Mouse (Mus musculus) neural tube, embryonic 10.5 days (tissue): ENCODE measurements around the gene Ap2s1.
A peak's percentile ranks its signal among the peaks of the same experiment; 100 is the strongest.
"Not testable (repeated sequence)": the region's sequence is repeated elsewhere in the genome, so short reads cannot be mapped to it uniquely, and the experiment has no call there.

Source experiments
- DNase-seq: peaks from one replicate; pipeline ENCODE4 v3.0.0-alpha.2; 2017; ENCODE audit warnings: low spot score; ENCODE audit errors: extremely low spot score

The Ap2s1 gene

DNA sequence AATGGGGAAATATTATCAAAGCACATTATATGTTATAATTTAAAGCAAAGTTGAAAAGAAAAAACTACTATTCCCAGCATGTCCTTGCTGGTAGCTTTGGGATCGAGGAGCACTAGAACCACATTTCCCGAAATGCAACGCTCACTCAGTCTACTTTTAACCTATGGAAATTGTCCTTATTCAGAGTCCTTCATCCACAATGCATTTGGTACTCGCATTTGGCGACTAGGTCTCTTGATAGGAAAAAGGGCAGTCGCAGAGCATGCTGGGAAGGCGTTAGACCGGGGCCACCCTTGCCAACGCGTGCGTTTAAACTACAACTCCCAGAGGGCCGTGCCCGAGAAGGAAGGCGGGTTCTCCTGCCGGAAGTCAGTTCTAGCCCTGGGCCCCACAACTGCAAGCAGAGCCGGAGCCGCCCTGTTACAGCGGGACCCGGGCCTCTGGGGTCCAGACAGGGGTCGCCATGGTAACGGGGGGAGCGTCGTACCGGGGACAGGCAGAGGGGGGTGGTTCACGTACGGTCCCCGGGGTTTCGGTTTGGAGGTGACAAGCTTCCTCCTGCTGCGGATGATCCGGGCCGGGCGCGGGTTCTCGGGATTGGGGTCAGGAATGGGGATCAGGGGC is at the start of gene Ap2s1:
Ap2s1 (plus strand) TSS at position 338 of the 624 bp plus-strand sequence.
- DNase-seq = peak; percentile 93

GRCm38 (mm10) chr7:16689196-16689595 is 49.0 kb upstream of the Ap2s1 start:
- no peak for DNase-seq

DNA sequence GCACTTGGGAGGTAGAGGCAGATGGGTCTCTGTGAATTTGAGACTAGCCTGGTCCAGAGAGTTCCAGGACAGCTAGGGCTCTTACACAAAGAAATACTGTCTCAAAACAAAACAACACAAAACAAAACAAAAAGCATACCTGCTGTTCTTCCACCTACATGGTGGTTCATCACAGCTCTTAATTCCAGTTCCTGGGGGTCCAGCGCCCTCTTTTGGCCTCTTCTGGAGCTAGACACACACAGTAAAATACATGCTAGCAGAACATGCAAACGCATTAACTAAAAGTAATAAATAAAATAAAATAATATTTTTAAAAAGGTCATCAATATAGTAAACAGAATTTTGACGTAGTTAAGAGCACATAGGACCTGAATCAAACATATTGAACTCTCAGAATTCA is 43.2 kb upstream of the Ap2s1 start:
- no peak for DNase-seq

DNA sequence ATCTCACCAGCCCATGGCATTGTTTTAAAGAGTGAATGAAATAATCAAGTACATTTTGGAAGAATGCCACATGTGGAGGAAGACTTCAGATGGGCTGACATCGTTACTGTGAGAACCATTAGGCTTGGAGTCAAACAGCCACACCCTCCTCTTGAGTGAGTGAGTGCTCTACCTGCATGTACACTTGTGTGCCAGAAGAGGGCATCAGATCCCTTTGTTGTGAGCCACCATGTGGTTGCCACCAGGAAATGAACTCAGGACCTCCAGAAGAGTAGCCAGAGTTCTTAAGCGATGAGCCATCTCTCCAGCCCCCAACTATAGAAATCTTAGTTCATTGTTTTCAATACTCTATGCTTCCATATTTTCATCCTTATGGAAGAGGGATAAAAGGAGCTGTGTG is 39.2 kb upstream of the Ap2s1 start:
- DNase-seq = no peak

- DNase-seq = no peak
Measured at GRCm38 (mm10) chr7:16700583-16700982, 37.6 kb upstream of the Ap2s1 start.

DNA sequence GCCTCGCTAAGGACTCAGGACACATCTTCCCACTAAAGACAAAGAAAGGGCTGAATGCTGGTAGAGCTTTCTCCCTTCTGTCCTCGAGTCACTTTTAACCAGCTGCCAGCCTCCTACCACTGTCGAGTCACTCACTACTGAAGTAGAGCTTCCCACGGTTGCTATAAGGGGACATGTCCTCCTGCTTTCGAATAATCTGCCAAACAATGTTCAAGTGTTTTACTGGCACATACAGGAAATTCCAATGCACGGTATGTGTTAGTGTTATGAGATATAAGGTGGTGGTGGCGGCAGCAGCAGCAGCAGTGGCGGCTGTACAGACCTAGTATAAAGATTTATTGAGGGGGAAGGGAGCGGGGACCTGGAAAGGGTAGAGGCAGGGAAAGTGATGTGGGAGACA is 31.8 kb upstream of the Ap2s1 start:
- DNase-seq = no peak

- DNase-seq = no peak
Measured at GRCm38 (mm10) chr7:16708244-16708643, 30.0 kb upstream of the Ap2s1 start.

GRCm38 (mm10) chr7:16710604-16711003 is 27.6 kb upstream of the Ap2s1 start:
- DNase-seq = peak; percentile 27

GRCm38 (mm10) chr7:16712633-16713415 is 25.4 kb upstream of the Ap2s1 start:
- DNase-seq = no peak

- not testable (repeated sequence) for DNase-seq
Measured at GRCm38 (mm10) chr7:16716456-16717152, 21.6 kb upstream of the Ap2s1 start.

DNA sequence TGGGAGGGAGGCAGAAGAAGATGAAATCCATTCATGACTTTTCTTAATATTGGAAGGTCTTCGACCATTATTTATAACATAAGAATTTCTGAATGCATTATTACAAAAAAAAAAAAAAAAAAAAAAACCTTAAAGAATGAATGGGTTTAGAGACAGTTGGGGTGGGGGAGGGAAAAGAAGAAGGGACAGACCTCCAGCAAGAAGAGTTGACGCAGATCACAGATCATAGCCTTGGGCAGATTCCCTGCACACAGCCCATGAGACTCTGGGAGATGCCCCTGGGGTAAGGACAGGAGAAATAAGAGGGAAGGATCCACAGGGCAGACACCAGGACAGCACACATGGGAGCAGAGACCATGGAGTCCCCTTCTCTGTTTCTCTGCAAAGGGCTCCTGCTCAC is 16.6 kb upstream of the Ap2s1 start, which contains the start of gene Ceacam9:
Ceacam9 (plus strand) TSS at position 301 of the 400 bp plus-strand sequence.
- no peak for DNase-seq

- DNase-seq = not testable (repeated sequence)
Measured at GRCm38 (mm10) chr7:16722490-16722889, 15.7 kb upstream of the Ap2s1 start.

DNA sequence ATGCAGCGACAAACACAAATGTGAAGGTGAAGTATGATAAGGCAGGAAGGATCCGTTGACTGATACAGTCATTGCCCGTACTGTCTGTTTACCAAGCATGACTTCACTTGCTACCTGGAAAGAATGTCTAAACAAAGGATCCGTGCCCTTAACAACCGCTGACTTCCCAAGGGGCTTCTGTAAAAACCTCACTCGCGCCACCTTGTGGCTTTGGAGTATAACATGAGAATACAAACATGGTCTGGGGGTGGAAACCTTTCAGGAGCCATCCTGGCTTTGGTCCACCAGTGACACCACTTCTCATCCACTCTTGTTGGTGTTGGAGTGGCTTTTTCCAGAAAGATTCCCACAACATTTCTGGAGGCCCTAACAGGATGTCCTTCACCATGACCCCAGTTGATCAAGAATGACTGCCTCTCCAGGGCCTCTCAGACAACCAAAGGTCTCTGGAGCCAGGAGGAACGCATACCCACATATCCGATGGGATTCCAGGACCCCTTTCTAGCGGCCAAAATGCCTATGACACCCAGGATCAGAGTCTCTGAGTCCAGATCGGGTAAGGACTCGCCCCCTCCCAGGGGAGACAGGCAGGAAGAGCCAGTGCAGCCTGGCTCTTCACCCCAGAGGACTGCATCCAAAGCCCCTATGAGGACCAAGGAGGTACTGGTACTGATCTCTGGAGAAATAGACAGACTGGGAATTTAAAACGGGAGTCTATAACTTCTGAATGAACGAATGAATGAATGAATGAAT is 9.4 kb upstream of the Ap2s1 start:
- DNase-seq = peak; percentile 71

DNA sequence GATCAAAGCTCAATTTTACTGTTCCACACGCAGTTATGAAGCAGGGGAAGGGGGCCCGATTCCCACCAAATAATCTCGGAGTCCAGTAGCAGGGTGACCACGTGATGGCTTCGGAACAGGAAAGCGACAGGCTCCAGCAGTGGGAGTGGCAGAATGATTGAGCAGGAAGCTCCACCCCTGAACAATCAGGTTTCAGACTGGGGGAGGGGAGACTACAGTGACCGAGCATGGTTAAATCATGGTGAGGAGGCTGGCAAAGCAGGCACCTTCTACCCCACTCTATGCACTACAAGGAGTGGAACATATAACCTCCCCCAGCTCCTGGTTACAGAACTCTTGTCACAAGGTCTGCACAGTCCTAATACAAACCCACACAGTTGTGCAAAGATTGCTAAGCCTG is 8.6 kb upstream of the Ap2s1 start:
- DNase-seq = peak; percentile 40

GRCm38 (mm10) chr7:16730791-16731190 is 7.4 kb upstream of the Ap2s1 start:
- no peak for DNase-seq

GRCm38 (mm10) chr7:16731893-16732422 is 6.3 kb upstream of the Ap2s1 start:
- no peak for DNase-seq

DNA sequence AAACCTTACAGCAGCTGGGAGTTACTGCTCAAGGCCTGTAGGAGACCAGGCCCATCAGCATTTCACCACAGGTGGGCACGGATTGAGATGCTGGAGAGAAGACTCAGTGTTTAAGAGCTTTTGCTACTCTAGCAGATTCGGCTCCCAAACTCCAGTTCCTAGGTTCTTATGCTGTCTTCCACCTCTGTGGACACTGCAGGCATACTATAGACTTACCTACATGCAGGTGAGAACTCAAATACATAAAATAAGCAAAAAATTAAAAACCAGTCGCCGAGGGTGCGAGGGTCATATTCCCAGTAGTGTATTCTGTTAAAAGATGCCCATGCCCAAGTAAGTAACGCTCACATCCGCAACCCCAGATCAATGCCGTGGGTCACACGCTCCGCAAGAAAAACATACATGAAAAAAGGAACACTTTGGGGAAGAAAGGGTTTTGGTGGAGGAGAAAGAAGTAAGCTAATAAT is 571 bp upstream of the Ap2s1 start:
- DNase-seq = no peak

DNA sequence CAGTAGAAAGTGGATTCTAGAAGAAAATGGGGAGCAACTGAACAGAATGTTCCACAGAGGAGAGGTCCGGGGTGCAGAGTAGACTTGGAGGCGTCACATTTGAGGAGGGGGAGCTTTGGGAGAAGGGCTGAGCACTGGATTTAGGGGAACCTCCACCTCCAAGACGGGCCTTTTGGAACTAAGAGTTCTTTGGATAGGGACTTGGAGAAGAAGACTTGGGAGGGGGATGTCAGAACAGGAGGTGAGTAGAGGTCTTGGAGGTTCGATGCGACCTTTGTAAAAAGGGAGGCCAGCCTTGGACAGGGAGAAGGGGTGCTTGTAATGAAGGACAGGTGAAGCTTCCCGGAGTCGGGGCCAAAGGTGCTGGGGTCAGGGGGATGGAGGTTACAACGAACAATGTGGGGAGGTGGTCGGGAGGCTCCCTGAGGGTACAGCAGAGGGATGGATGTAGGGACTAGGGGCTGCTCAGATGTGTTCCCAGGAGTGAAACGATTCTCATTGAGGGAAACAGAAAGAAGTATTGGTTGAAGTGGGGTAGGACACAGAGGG is 920 bp downstream of the Ap2s1 start:
- no peak for DNase-seq

DNA sequence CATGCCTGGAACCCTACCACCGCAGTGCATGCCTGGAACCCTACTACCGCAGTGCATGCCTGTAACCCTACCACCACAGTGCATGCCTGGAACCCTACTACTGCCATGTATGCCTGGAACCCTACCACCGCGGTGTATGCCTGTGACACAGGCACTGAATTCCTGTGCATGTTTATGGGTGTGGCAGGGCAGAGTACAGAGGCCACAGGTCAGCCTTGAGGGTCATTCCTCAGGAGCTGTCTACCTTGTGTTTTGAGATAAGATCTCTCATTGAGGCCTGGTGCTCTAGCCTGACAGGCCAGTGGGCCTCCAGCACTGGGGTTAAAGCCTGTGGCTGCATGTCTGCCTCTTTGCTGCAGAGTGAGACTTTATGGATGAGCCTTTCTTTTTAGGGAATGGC is 7.2 kb downstream of the Ap2s1 start:
- no peak for DNase-seq

- DNase-seq = peak; percentile 37
Measured at GRCm38 (mm10) chr7:16746093-16746492, 7.9 kb downstream of the Ap2s1 start.

GRCm38 (mm10) chr7:16747656-16748055 is 9.4 kb downstream of the Ap2s1 start:
- DNase-seq = no peak
